Mouse (Mus musculus): ENCODE data around the gene Gm13128.
"Not testable (repeated sequence)": the region's sequence is repeated elsewhere in the genome, so short reads cannot be mapped to it uniquely, and the experiment has no call there.

The Gm13128 gene

DNA sequence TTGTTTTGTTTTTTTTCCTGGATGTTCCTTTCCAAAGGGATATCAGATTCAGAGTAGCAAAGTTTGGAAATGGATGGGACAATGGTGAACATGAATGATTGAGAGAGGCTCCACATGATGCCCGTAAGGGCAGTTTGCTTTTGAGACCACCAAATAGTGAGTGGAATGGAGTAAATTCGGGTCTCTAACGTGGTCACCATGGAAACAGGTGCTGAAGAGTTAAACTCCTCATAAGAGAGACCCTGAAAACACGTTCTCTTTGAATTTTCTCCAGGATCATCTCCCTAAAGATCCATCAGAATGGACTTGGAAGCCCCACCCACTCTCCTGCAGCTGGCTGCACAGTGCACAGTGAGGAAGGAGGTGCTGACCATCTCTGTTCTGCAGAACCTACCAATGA lies at the start of gene Gm13128:
Gm13128 (plus strand) TSS at position 301 of the 400 bp plus-strand sequence.
- not testable (repeated sequence) for DNase-seq (ENCODE audit: extremely low spot score, low read depth, low spot score)

DNA sequence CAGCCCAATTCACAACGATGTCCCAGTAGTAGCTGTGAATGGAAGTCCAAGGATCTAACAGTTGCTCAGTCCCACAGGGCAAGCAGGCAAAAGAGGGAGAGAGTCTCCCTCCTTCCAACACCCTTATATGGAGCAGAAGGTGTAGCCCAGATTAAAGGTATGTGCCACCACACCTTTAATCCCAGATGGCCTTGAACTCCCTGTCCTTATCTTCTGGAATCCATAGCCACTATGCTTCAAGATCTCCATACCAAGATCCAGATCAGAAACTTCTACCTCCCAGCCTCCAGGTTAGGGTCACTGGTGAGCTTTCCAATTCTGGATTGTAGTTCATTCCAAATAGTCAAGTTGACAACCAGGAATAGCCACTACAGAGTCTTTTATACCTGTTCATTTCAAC lies 49.7 kb upstream of the Gm13128 start, which contains the start of gene Pramel5:
Pramel5 (minus strand) TSS at position 101 of the 400 bp plus-strand sequence.
- not testable (repeated sequence) for DNase-seq (ENCODE audit: extremely low spot score, low read depth, low spot score)

DNA sequence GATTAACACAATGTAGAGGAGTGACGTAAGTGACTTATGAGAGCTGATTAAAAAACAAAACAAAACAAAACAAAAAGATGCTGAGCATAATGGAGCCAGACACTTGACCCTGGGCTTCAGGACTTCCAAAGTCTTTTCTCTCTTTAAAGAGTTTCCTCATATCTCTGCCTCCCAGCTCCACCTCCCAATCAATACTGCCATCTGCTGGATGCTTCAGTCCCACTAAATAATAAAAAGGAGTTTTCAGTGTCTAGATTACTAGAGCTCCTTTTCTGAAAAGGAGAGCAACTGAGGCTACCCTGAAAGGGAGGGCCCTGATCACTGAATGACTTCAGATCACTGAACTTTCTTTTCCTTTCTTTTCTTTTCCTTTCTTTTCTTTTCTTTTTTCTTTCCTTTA lies 30.6 kb upstream of the Gm13128 start:
- DNase-seq (ENCODE audit: extremely low spot score, low read depth, low spot score) = not testable (repeated sequence)

DNA sequence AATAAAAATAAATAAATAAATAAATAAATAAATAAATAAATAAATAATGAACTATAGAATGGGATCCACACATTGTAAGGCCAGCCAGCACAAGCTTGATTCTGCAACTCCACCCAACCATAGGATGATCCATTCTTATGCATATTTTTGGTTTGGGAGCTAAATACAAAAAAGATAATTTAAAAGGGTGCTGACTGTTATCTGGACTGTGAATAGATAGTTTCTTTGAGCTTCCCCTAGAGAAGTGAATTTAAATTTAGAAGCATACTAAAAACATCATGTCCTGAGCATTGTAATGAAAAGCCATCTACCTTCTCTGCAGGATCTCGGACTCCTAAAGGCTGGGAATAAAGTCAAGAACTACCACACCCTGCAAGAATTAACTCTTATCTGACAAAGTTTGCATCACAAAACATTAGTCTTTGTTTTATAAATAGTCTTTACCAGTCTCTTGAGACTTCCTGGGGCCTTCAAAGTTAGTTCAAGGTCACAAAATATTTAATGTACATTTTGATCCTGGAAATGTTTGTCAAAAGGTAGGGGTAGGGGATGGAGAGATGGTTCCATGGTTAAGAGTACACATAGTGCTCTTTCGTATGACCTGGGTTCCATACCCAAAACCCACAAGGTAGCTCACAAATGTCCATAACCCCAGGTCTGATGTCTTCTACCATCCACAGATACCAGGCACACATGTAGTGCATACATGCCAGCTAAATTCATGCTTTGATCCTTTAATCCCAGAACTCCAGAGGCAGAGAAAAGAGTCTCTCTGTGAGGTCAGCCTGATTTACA lies 17.2 kb upstream of the Gm13128 start:
- DNase-seq (ENCODE audit: extremely low spot score, low read depth, low spot score) = not testable (repeated sequence)

DNA sequence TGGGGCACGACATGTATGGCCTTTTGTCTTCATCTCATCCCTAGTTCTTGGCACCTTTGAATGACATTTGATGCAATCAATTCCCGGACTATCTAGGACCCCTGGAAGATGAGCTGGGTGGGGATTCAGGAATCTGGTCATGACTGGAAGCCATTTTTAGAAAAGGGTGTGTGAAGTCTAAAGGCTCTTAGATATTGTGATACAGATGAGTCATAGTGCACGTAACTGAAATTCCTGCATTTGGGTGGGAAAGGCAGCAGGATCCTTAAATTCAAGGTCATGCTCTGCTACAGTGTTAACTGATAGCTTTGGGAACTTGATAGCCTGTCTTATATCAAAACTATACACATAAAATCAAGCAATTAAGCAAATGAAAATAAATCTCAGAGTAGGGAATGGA lies 5.8 kb downstream of the Gm13128 start:
- not testable (repeated sequence) for DNase-seq (ENCODE audit: extremely low spot score, low read depth, low spot score)

- not testable (repeated sequence) for DNase-seq (ENCODE audit: extremely low spot score, low read depth, low spot score)
These were observed 27.6 kb downstream of the Gm13128 start, which contains the start of gene Gm13119 for GRCm38 (mm10) chr4:144357642-144358041. Gene Gm13119 (plus strand): TSS chr4:144357942.

DNA sequence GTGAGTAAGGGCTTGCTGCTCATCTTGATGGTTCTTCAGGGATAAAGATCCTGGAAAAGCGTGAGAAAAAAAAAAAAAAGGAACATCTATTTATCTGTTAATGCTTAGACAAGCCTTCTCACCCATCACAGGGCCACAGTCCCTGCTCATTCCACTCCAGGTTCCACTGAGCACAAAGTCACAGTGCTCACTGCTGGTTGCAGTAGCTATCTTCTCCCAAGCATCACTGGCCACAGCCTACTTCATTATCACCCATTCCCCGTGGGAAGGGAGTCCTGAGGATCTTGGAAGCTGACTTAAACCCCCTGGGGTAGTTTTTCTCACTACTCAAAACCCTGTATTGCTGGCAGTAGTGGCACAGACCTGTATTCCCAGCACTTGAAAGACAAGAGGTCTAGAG lies 47.9 kb downstream of the Gm13128 start, which contains the start of gene Pramef20:
Pramef20 (minus strand) TSS at position 23 of the 400 bp plus-strand sequence.
- no peak for DNase-seq (ENCODE audit: extremely low spot score, low read depth, low spot score)

Measured in hindlimb bud, embryonic 11.5 days (tissue).